In genomic region chr10:60723345-60723744, GRCm38 (mm10) we compare ENCODE assay signal across 18 mouse cellular contexts. TPM values are rescaled to one million over a fixed set of nuclear protein-coding genes. Genes with fewer than 3 reads are reported as not detected.
DNase-seq lines count a peak whose midpoint lies in the region; ATAC-seq and TF ChIP-seq lines count a peak whose summit lies in the region.
"Had no signal": no experiment of that assay in that cellular context is flagged by ENCODE, and none has a peak within 500 bp of the region (broad histone marks: within the 10 kb centered on the region; RNA-seq: fewer than 3 reads in every experiment).

No protein-coding gene starts in this region.

- no peak overlapping the region for H3K4me2 ChIP-seq in liver, embryonic 12.5 days
- H3K4me2 ChIP-seq in midbrain, embryonic 11.5 days: no peak overlapping the region
- H3K4me2 ChIP-seq: embryonic facial prominence, embryonic 13.5 days; forebrain, embryonic 12.5 days; heart, embryonic 15.5 days; hindbrain, embryonic 15.5 days; kidney, embryonic 15.5 days; limb, embryonic 13.5 days; neural tube, embryonic 15.5 days had no signal

- WGBS in cerebellum, adult 2 months: 39% methylated on average over 1 of the region's 1 CpGs
- 69% methylated on average over 1 of the region's 1 CpGs for WGBS in liver, adult 2 months
- WGBS in liver, embryonic 12.5 days (ENCODE audit: insufficient replicate concordance): 13% methylated on average over 1 of the region's 1 CpGs
- 48% methylated on average over 1 of the region's 1 CpGs for WGBS in midbrain, embryonic 11.5 days

- no peak overlapping the region for H3K27ac ChIP-seq in cerebellum, adult 2 months (ENCODE audit: insufficient read depth, low read length)
- no peak overlapping the region for H3K27ac ChIP-seq in liver, adult 2 months (replicated peaks; ENCODE audit: insufficient read depth, low read depth, low read length)
- no peak overlapping the region for H3K27ac ChIP-seq in liver, embryonic 12.5 days
- H3K27ac ChIP-seq in midbrain, embryonic 11.5 days (ENCODE audit: low read depth, low read length): no peak overlapping the region
- H3K27ac ChIP-seq: embryonic facial prominence, embryonic 13.5 days; forebrain, embryonic 12.5 days; heart, embryonic 15.5 days; hindbrain, embryonic 15.5 days; kidney, embryonic 15.5 days; limb, embryonic 13.5 days; macrophage; neural tube, embryonic 15.5 days had no signal

- no peak overlapping the region for H3K9ac ChIP-seq in liver, adult 2 months (ENCODE audit: low read depth, low read length)
- no peak overlapping the region for H3K9ac ChIP-seq in liver, embryonic 12.5 days
- H3K9ac ChIP-seq in midbrain, embryonic 11.5 days (ENCODE audit: low read length): no peak overlapping the region
- H3K9ac ChIP-seq: embryonic facial prominence, embryonic 13.5 days; forebrain, embryonic 12.5 days; heart, embryonic 15.5 days; hindbrain, embryonic 15.5 days; kidney, embryonic 15.5 days; limb, embryonic 13.5 days; neural tube, embryonic 15.5 days had no signal

- ATAC-seq in liver, embryonic 12.5 days: no peak
- peak; percentile 52; the same call in 1 of the 2 replicates for ATAC-seq in megakaryocyte progenitor cell, adult 5-6 weeks (replicated peaks; ENCODE audit: poor library complexity)
- ATAC-seq in midbrain, embryonic 11.5 days (ENCODE audit: low FRiP score): no peak

- no peaks in the 10 kb centered on the region for H3K4me1 ChIP-seq in cerebellum, adult 2 months (ENCODE audit: control insufficient read depth, insufficient read depth, low read length)
- H3K4me1 ChIP-seq in liver, adult 2 months (ENCODE audit: control insufficient read depth, insufficient read depth, low read length): no peaks in the 10 kb centered on the region
- peaks cover 6% of the 10 kb centered on the region; the same call in 1 of the 2 replicates for H3K4me1 ChIP-seq in liver, embryonic 12.5 days
- H3K4me1 ChIP-seq in E14TG2a.4 (replicated peaks; ENCODE audit: low read depth, low read length): peaks cover 94% of the 10 kb centered on the region
- H3K4me1 ChIP-seq in midbrain, embryonic 11.5 days (ENCODE audit: control insufficient read depth, insufficient read depth, low read length): no peaks in the 10 kb centered on the region
- H3K4me1 ChIP-seq: heart, embryonic 15.5 days; kidney, embryonic 15.5 days had no signal

- no peak overlapping the region for H3K4me3 ChIP-seq in cerebellum, adult 2 months (replicated peaks; ENCODE audit: insufficient read depth, low read depth, low read length)
- no peak overlapping the region for H3K4me3 ChIP-seq in liver, adult 2 months (ENCODE audit: insufficient read depth, low read depth, low read length)
- no peak overlapping the region for H3K4me3 ChIP-seq in liver, embryonic 12.5 days
- H3K4me3 ChIP-seq in E14TG2a.4 (replicated peaks; ENCODE audit: low read length): peak overlapping the region; percentile 54
- H3K4me3 ChIP-seq in midbrain, embryonic 11.5 days (ENCODE audit: low read depth, low read length): no peak overlapping the region
- H3K4me3 ChIP-seq: embryonic facial prominence, embryonic 13.5 days; forebrain, embryonic 12.5 days; heart, embryonic 15.5 days; hindbrain, embryonic 15.5 days; kidney, embryonic 15.5 days; limb, embryonic 13.5 days; neural tube, embryonic 15.5 days had no signal

- no peaks in the 10 kb centered on the region for H3K36me3 ChIP-seq in liver, adult 2 months (ENCODE audit: control insufficient read depth, insufficient read depth, low read length)
- peaks cover 16% of the 10 kb centered on the region for H3K36me3 ChIP-seq in liver, embryonic 12.5 days
- peaks cover 9% of the 10 kb centered on the region for H3K36me3 ChIP-seq in E14TG2a.4 (ENCODE audit: insufficient read depth, low read length)
- no peaks in the 10 kb centered on the region for H3K36me3 ChIP-seq in midbrain, embryonic 11.5 days (ENCODE audit: control insufficient read depth, insufficient read depth, low read length)
- H3K36me3 ChIP-seq: forebrain, embryonic 12.5 days; heart, embryonic 15.5 days; hindbrain, embryonic 15.5 days; neural tube, embryonic 15.5 days had no signal

- H3K79me2 ChIP-seq in liver, adult 2 months (ENCODE audit: control insufficient read depth, insufficient read depth, low read length): no peaks in the 10 kb centered on the region

- no peaks in the 10 kb centered on the region for H3K27me3 ChIP-seq in cerebellum, adult 2 months (ENCODE audit: control insufficient read depth, insufficient read depth, low read length)
- no peaks in the 10 kb centered on the region for H3K27me3 ChIP-seq in liver, adult 2 months (ENCODE audit: control insufficient read depth, insufficient read depth, low read length)
- H3K27me3 ChIP-seq in liver, embryonic 12.5 days (replicated peaks): no peaks in the 10 kb centered on the region
- H3K27me3 ChIP-seq in E14TG2a.4 (ENCODE audit: insufficient read depth, low read length): no peaks in the 10 kb centered on the region
- H3K27me3 ChIP-seq in midbrain, embryonic 11.5 days (ENCODE audit: control insufficient read depth, insufficient read depth, low read length): no peaks in the 10 kb centered on the region; the same call in 1 of the 2 replicates
- H3K27me3 ChIP-seq: embryonic facial prominence, embryonic 13.5 days; forebrain, embryonic 12.5 days; heart, embryonic 15.5 days; hindbrain, embryonic 15.5 days; kidney, embryonic 15.5 days; limb, embryonic 13.5 days; neural tube, embryonic 15.5 days had no signal

- H3K9me3 ChIP-seq in liver, embryonic 12.5 days (replicated peaks): no peaks in the 10 kb centered on the region
- peaks cover 14% of the 10 kb centered on the region for H3K9me3 ChIP-seq in E14TG2a.4 (ENCODE audit: low read length)
- H3K9me3 ChIP-seq in midbrain, embryonic 11.5 days (ENCODE audit: control insufficient read depth, low read length): no peaks in the 10 kb centered on the region
- H3K9me3 ChIP-seq: embryonic facial prominence, embryonic 13.5 days; forebrain, embryonic 12.5 days; heart, embryonic 15.5 days; hindbrain, embryonic 15.5 days; kidney, embryonic 15.5 days; limb, embryonic 13.5 days; neural tube, embryonic 15.5 days had no signal

- no peak for DNase-seq in cerebellum, adult 2 months
- DNase-seq in cerebellum, postnatal 10 days: no peak
- no peak for DNase-seq in liver, adult 2 months (ENCODE audit: extremely low read depth, low read depth, low spot score)
- DNase-seq in adrenal gland, adult 18-20 months (ENCODE audit: low spot score in 2 of 2): no peak
- no peak for DNase-seq in midbrain, embryonic 11.5 days (ENCODE audit: low spot score, missing footprints)
- DNase-seq: adrenal gland, adult 2 months; cerebellum, postnatal 25 days had no signal

- TF ChIP-seq POLR2A in cerebellum, adult 2 months (IDR thresholded peaks at IDR 0.05; ENCODE audit: borderline replicate concordance, insufficient read depth, low read length): no peak
- TF ChIP-seq POLR2A in liver, adult 2 months (IDR thresholded peaks at IDR 0.05; ENCODE audit: extremely low read depth, insufficient read depth, low read length): no peak

- peak; percentile 13; the same call in 1 of the 2 replicates for TF ChIP-seq CTCF in cerebellum, adult 2 months (IDR thresholded peaks at IDR 0.05; ENCODE audit: borderline replicate concordance, insufficient read depth, low read depth, low read length)
- peak; percentile 38 for TF ChIP-seq CTCF in liver, adult 2 months (IDR thresholded peaks at IDR 0.05; ENCODE audit: low read depth, low read length)
- TF ChIP-seq CTCF in E14TG2a.4 (conservative IDR thresholded peaks at IDR 0.05; ENCODE audit: low read length): peak; percentile 38

RNA-seq across cellular contexts. Expression of gene Cdh23, which starts 27.1 kb away (rescaled TPM):
- 2.7 and 2.8 TPM in 2 replicates for polyA plus RNA-seq in cerebellum, adult 2 months (2012; rRNA removed)
- total RNA-seq in liver, adult 2 months (2014; rRNA removed): not detected in 2 replicates
- polyA plus RNA-seq in liver, adult 2 months (2012; rRNA removed): not detected in 2 replicates
- polyA plus RNA-seq in liver, embryonic 12.5 days (2016; fragmentation: Nextera tagmentation; extraction: Ambion mirVana): 0.19 and 0.23 TPM in 2 replicates
- total RNA-seq in megakaryocyte progenitor cell, adult 5-6 weeks (2015): 0.07 and 0.22 TPM in 2 replicates
- total RNA-seq in megakaryocyte progenitor cell, adult 5-6 weeks (2017): 0.03 and 0.21 TPM in 2 replicates
- total RNA-seq in adrenal gland, adult 18-20 months (2021): 1 to 10 TPM; 1.3 to 1.8 TPM
- 0.61 and 0.71 TPM in 2 replicates for polyA plus RNA-seq in midbrain, embryonic 11.5 days (2014; fragmentation: Nextera tagmentation; extraction: Ambion mirVana)

RNA-seq across cellular contexts. Expression of gene Slc29a3, which starts 29.2 kb away (rescaled TPM):
- polyA plus RNA-seq in cerebellum, adult 2 months (2012; rRNA removed): 9.6 and 9.9 TPM in 2 replicates
- 1.8 and 2.1 TPM in 2 replicates for total RNA-seq in liver, adult 2 months (2014; rRNA removed)
- polyA plus RNA-seq in liver, adult 2 months (2012; rRNA removed): 2.5 and 2.8 TPM in 2 replicates
- polyA plus RNA-seq in liver, embryonic 12.5 days (2016; fragmentation: Nextera tagmentation; extraction: Ambion mirVana): 3.6 and 4.2 TPM in 2 replicates
- 34.4 and 42.0 TPM in 2 replicates for total RNA-seq in megakaryocyte progenitor cell, adult 5-6 weeks (2015)
- 12.2 and 12.5 TPM in 2 replicates for total RNA-seq in megakaryocyte progenitor cell, adult 5-6 weeks (2017)
- total RNA-seq in adrenal gland, adult 18-20 months (2021): 10 to 100 TPM; 19.4 to 57.7 TPM
- 6.9 and 8.7 TPM in 2 replicates for polyA plus RNA-seq in midbrain, embryonic 11.5 days (2014; fragmentation: Nextera tagmentation; extraction: Ambion mirVana)
